Mouse (Mus musculus) lung, embryonic 15.5 days (tissue): Measurements from ENCODE around the gene Gm5795. TPM values are rescaled to one million over a fixed set of nuclear protein-coding genes. Genes with fewer than 3 reads are reported as not detected.
A peak's percentile ranks its signal among the peaks of the same experiment; 100 is the strongest.
"Not testable (repeated sequence)": the region's sequence is repeated elsewhere in the genome, so short reads cannot be mapped to it uniquely, and the experiment has no call there.

ENCODE experiments used
- ATAC-seq: fragments of 200-750 bp; cut with Nextera tagmentation; 2 replicates; pipeline ENCODE4 v1.8.0; 2017; ENCODE audit warnings: moderate number of reproducible peaks, borderline replicate concordance; ENCODE audit not compliant: low FRiP score, low TSS enrichment; ENCODE audit errors: extremely low read depth
- H3K27ac ChIP-seq: fragments of 300-500 bp; sonication (generic); 2 replicates; pipeline ENCODE4 v1.5.1; 2015; ENCODE audit warnings: moderate library complexity, mild to moderate bottlenecking, inconsistent platforms
- H3K27me3 ChIP-seq: fragments of 300-500 bp; sonication (generic); 2 replicates; pipeline ENCODE4 v1.6.1; 2015; ENCODE audit warnings: inconsistent platforms
- H3K36me3 ChIP-seq: fragments of 300-500 bp; sonication (generic); 2 replicates; pipeline ENCODE4 v1.6.1; 2015; ENCODE audit warnings: inconsistent platforms
- H3K4me1 ChIP-seq: fragments of 300-500 bp; sonication (generic); 2 replicates; pipeline ENCODE4 v1.6.1; 2015; ENCODE audit warnings: inconsistent platforms
- H3K4me2 ChIP-seq: fragments of 300-500 bp; sonication (generic); 2 replicates; pipeline ENCODE4 v1.6.1; 2015; ENCODE audit warnings: inconsistent platforms, mild to moderate bottlenecking, moderate library complexity
- H3K4me3 ChIP-seq: fragments of 300-500 bp; sonication (generic); 2 replicates; pipeline ENCODE4 v1.5.1; 2015; ENCODE audit warnings: mild to moderate bottlenecking, inconsistent platforms
- H3K9ac ChIP-seq: fragments of 300-500 bp; sonication (generic); 2 replicates; pipeline ENCODE4 v1.6.1; 2015; ENCODE audit warnings: inconsistent platforms
- H3K9me3 ChIP-seq: fragments of 300-500 bp; sonication (generic); 2 replicates; pipeline ENCODE4 v1.6.1; 2016; ENCODE audit warnings: inconsistent platforms
- WGBS: fragments of 180-500 bp; shearing (Covaris S2); methylation state at CpG from one replicate; pipeline ENCODE4 v1.1.7; 2015; 5-methylcytosine and 5-hydroxymethylcytosine counted together
- polyA plus RNA-seq: library from polyadenylated mRNA; unstranded; fragments of >200 nt; fragmentation: Nextera tagmentation; extraction: Ambion mirVana; gene quantifications from 2 replicates; pipeline ENCODE4 v1.2.1, GENCODE M21; 2015

Gene Gm5795
- polyA plus RNA-seq = not detected in 2 replicates

- not testable (repeated sequence) for H3K27ac ChIP-seq, H3K4me3 ChIP-seq, ATAC-seq, H3K4me1 ChIP-seq, H3K4me2 ChIP-seq, H3K9me3 ChIP-seq, H3K9ac ChIP-seq, H3K36me3 ChIP-seq, H3K27me3 ChIP-seq
- WGBS = no CpG with 5 or more reads among the region's 2 CpGs
Observed at GRCm38 (mm10) chr14:3187955-3188354, at the start of gene Gm5795. Gm5795 (plus strand) TSS chr14:3188255.

GRCm38 (mm10) chr14:3208272-3209152 lies 20.5 kb downstream of the Gm5795 start, which contains the start of gene D830030K20Rik:
D830030K20Rik (plus strand) TSS chr14:3208488.
- not testable (repeated sequence) for H3K4me1 ChIP-seq, H3K27me3 ChIP-seq, H3K27ac ChIP-seq, ATAC-seq, H3K9me3 ChIP-seq, H3K36me3 ChIP-seq, H3K9ac ChIP-seq
- peak within 1 kb of the TSS; percentile 84 for H3K4me2 ChIP-seq
- peak within 1 kb of the TSS; percentile 43 for H3K4me3 ChIP-seq
- WGBS = 1% methylated on average over 28 of the region's 62 CpGs

GRCm38 (mm10) chr14:3209367-3209766 lies 21.3 kb downstream of the Gm5795 start:
- WGBS = 6% methylated on average over 10 of the region's 11 CpGs
- H3K27me3 ChIP-seq, H3K36me3 ChIP-seq, H3K4me3 ChIP-seq, H3K4me1 ChIP-seq, ATAC-seq, H3K27ac ChIP-seq, H3K9ac ChIP-seq, H3K4me2 ChIP-seq, H3K9me3 ChIP-seq: not testable (repeated sequence)

Other genes with a start within 250 kb of the Gm5795 start
- not detected in 2 replicates for gene Gm2888, start 158.3 kb upstream of the Gm5795 start, polyA plus RNA-seq
- gene Gm2897, start 139.0 kb upstream of the Gm5795 start, polyA plus RNA-seq = 1.5 and 2.3 TPM in 2 replicates
- not detected in 2 replicates for gene Gm10340, start 54.3 kb upstream of the Gm5795 start, polyA plus RNA-seq
- 5.7 TPM in 2 replicates for gene D830030K20Rik, start 20.2 kb downstream of the Gm5795 start, polyA plus RNA-seq
- gene Gm2956, start 144.4 kb downstream of the Gm5795 start, polyA plus RNA-seq = not detected in 2 replicates
- gene Gm10413, start 206.8 kb downstream of the Gm5795 start, polyA plus RNA-seq = not detected in 2 replicates
- gene Gm10409, start 224.4 kb downstream of the Gm5795 start, polyA plus RNA-seq = 1.4 and 1.7 TPM in 2 replicates
- 0.62 and 1.3 TPM in 2 replicates for gene Gm3005, start 239.8 kb downstream of the Gm5795 start, polyA plus RNA-seq